Mouse (Mus musculus) stomach, postnatal 0 days (tissue): ENCODE data around the gene Actn3.

Source experiments
- CTCF ChIP-seq: IDR thresholded peaks from 2 replicates; pipeline ENCODE4 v1.5.1; 2016; ENCODE audit warnings: antibody characterized with exemption, low read depth, mild to moderate bottlenecking, moderate library complexity
- EP300 ChIP-seq: optimal IDR thresholded peaks from 2 replicates; pipeline ENCODE3; 2016; ENCODE audit warnings: antibody characterized with exemption

DNA sequence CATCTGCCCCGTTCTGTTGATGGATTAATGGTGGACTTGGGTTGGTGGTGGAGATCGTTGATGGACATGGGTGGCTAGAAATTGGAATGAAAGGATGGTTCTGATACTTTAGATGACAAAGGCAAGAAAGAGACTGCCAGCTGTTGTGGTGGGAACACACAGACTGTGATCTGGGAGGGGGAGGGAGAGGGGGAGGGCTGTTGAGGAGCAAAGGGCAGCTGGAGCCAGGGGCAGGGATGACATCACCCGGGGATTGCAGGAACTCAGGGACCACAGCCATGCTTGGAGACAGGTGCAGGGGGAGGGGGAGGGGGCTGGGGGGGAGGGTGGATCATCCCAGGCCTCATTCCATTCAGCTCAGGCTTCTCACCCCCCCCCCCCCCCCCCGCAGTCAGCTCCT lies 1.5 kb downstream of the Actn3 start:
- no peak for TF ChIP-seq CTCF
- no peak for TF ChIP-seq EP300
